Mouse (Mus musculus): ENCODE data around the gene Fam76b.
"Not testable (repeated sequence)": the region's sequence is repeated elsewhere in the genome, so short reads cannot be mapped to it uniquely, and the experiment has no call there.

Gene Fam76b

GRCm38 (mm10) chr9:13827406-13828086 is at the start of gene Fam76b:
Gene Fam76b (plus strand): TSS chr9:13827716.
- DNase-seq (ENCODE audit: low read depth) = peak; percentile 100

- no peak for DNase-seq (ENCODE audit: low read depth)
Observed at GRCm38 (mm10) chr9:13781985-13782384, 45.5 kb upstream of the Fam76b start.

- DNase-seq (ENCODE audit: low read depth) = not testable (repeated sequence)
Observed at GRCm38 (mm10) chr9:13790864-13791263, 36.7 kb upstream of the Fam76b start.

GRCm38 (mm10) chr9:13794302-13794701 is 33.2 kb upstream of the Fam76b start:
- DNase-seq (ENCODE audit: low read depth) = no peak

GRCm38 (mm10) chr9:13794756-13795155 is 32.8 kb upstream of the Fam76b start:
- no peak for DNase-seq (ENCODE audit: low read depth)

GRCm38 (mm10) chr9:13804480-13804879 is 23.0 kb upstream of the Fam76b start:
- DNase-seq (ENCODE audit: low read depth) = no peak

GRCm38 (mm10) chr9:13806854-13807253 is 20.7 kb upstream of the Fam76b start:
- no peak for DNase-seq (ENCODE audit: low read depth)

- DNase-seq (ENCODE audit: low read depth) = no peak
Observed at GRCm38 (mm10) chr9:13807657-13808056, 19.9 kb upstream of the Fam76b start.

GRCm38 (mm10) chr9:13809937-13810336 is 17.6 kb upstream of the Fam76b start:
- DNase-seq (ENCODE audit: low read depth) = no peak

GRCm38 (mm10) chr9:13818369-13818768 is 9.1 kb upstream of the Fam76b start:
- DNase-seq (ENCODE audit: low read depth) = no peak

- no peak for DNase-seq (ENCODE audit: low read depth)
Observed at GRCm38 (mm10) chr9:13820774-13821173, 6.7 kb upstream of the Fam76b start.

GRCm38 (mm10) chr9:13825896-13826295 is 1.6 kb upstream of the Fam76b start:
- DNase-seq (ENCODE audit: low read depth) = no peak

- DNase-seq (ENCODE audit: low read depth) = peak; percentile 21
Observed at GRCm38 (mm10) chr9:13826391-13826805, 1.1 kb upstream of the Fam76b start.

GRCm38 (mm10) chr9:13826832-13827405 is 597 bp upstream of the Fam76b start, which contains the start of gene Cep57:
Gene Cep57 (minus strand): TSS chr9:13827107.
- DNase-seq (ENCODE audit: low read depth) = peak; percentile 97

GRCm38 (mm10) chr9:13828087-13828441 is 548 bp downstream of the Fam76b start:
- peak; percentile 15 for DNase-seq (ENCODE audit: low read depth)

GRCm38 (mm10) chr9:13835256-13835655 is 7.7 kb downstream of the Fam76b start:
- no peak for DNase-seq (ENCODE audit: low read depth)

- DNase-seq (ENCODE audit: low read depth) = no peak
Observed at GRCm38 (mm10) chr9:13836726-13837125, 9.2 kb downstream of the Fam76b start.

- DNase-seq (ENCODE audit: low read depth) = no peak
Observed at GRCm38 (mm10) chr9:13847591-13847990, 20.1 kb downstream of the Fam76b start.

- peak; percentile 61 for DNase-seq (ENCODE audit: low read depth)
Observed at GRCm38 (mm10) chr9:13848481-13849480, 21.3 kb downstream of the Fam76b start.

- DNase-seq (ENCODE audit: low read depth) = no peak
Observed at GRCm38 (mm10) chr9:13853876-13854275, 26.4 kb downstream of the Fam76b start.

- DNase-seq (ENCODE audit: low read depth) = no peak
Observed at GRCm38 (mm10) chr9:13856247-13856646, 28.7 kb downstream of the Fam76b start.

- no peak for DNase-seq (ENCODE audit: low read depth)
Observed at GRCm38 (mm10) chr9:13856777-13857176, 29.3 kb downstream of the Fam76b start.

GRCm38 (mm10) chr9:13867646-13868045 is 40.1 kb downstream of the Fam76b start:
- DNase-seq (ENCODE audit: low read depth) = no peak

Measured in fibroblast of lung, adult 2 months (primary cell).